Mouse (Mus musculus) liver, embryonic 16.5 days (tissue): ENCODE results near the gene Lrrc71. TPM values are rescaled to one million over a fixed set of nuclear protein-coding genes. Genes with fewer than 3 reads are reported as not detected.

ENCODE experiments used
- ATAC-seq: fragments of 200-750 bp; cut with Nextera tagmentation; 2 replicates; pipeline ENCODE4 v1.8.0; 2017; ENCODE audit warnings: low read depth, mild to moderate bottlenecking, moderate number of reproducible peaks, moderate library complexity
- H3K27ac ChIP-seq: fragments of 300-500 bp; sonication (generic); 2 replicates; pipeline ENCODE4 v1.5.1; 2014; ENCODE audit warnings: mild to moderate bottlenecking, low read length
- H3K27me3 ChIP-seq: fragments of 300-500 bp; sonication (generic); 2 replicates; pipeline ENCODE4 v1.6.1; 2014; ENCODE audit warnings: low read depth, low read length, mixed read lengths; ENCODE audit not compliant: control insufficient read depth, insufficient read depth
- H3K36me3 ChIP-seq: fragments of 300-500 bp; sonication (generic); 2 replicates; pipeline ENCODE4 v1.6.1; 2014; ENCODE audit warnings: mild to moderate bottlenecking; ENCODE audit not compliant: control insufficient read depth, insufficient read depth
- H3K4me1 ChIP-seq: fragments of 300-500 bp; sonication (generic); 2 replicates; pipeline ENCODE4 v1.6.1; 2014; ENCODE audit warnings: low read depth, low read length, mixed read lengths; ENCODE audit not compliant: control insufficient read depth
- H3K4me2 ChIP-seq: fragments of 300-500 bp; sonication (generic); 2 replicates; pipeline ENCODE4 v1.6.1; 2014; ENCODE audit warnings: low read depth, low read length, mixed read lengths
- H3K4me3 ChIP-seq: fragments of 300-500 bp; sonication (generic); 2 replicates; pipeline ENCODE4 v1.5.1; 2014; ENCODE audit warnings: low read depth, mild to moderate bottlenecking, low read length
- H3K9ac ChIP-seq: fragments of 300-500 bp; sonication (generic); 2 replicates; pipeline ENCODE4 v1.6.1; 2014; ENCODE audit warnings: low read depth, low read length
- H3K9me3 ChIP-seq: fragments of 300-500 bp; sonication (generic); replicated peaks from 2 replicates; pipeline ENCODE4 v1.6.1; 2016; ENCODE audit warnings: low read length; ENCODE audit not compliant: control insufficient read depth
- WGBS: fragments of 180-500 bp; shearing (Covaris S2); extraction: QIAGEN DNeasy Blood & Tissue Kit; methylation state at CpG from one replicate; pipeline ENCODE4 v1.1.7; 2014; ENCODE audit not compliant: insufficient replicate concordance; 5-methylcytosine and 5-hydroxymethylcytosine counted together
- polyA plus RNA-seq: library from polyadenylated mRNA; unstranded; fragments of >200 nt; fragmentation: Nextera tagmentation; extraction: Ambion mirVana; gene quantifications from 2 replicates; pipeline ENCODE4 v1.2.1, GENCODE M21; 2015

The Lrrc71 gene
- polyA plus RNA-seq, 1 experiment from 2014 or later, result 0.18 TPM

DNA sequence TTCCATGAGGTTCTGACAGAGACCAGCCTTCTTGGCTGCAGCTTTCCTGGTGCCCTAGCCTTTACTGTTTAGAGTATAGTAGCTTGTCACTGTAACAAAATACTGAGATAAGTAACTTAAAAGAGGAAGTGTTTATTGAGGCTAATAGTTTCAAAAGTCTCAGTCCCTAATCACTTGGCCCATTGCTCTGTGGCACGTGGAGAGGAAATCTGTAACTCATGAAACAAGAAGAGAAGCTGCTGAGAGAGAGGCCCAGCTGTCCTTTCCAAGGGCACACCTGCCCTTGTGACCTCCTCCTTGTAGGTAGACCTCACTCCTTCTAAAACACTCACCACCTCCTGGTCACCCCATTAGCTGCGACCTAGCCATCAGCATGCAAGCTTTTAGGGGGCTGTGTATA, 29.9 kb downstream of the Lrrc71 start:
- no peaks in the 10 kb centered on the region for H3K27me3 ChIP-seq
- no peak for ATAC-seq

More for the DNA sequence above, 29.9 kb downstream of the Lrrc71 start:
- Histone ChIP-seq H3K9me3 (no peaks in the 10 kb centered on the region), H3K4me3 (no peak overlapping the region), H3K27ac (no peak overlapping the region), H3K4me1 (no peaks in the 10 kb centered on the region), H3K9ac (no peak overlapping the region), H3K36me3 (no peaks in the 10 kb centered on the region), H3K4me2 (no peak overlapping the region)
- WGBS, result 44% methylated on average over 2 of the region's 2 CpGs

Other genes with a start within 250 kb of the Lrrc71 start
- gene Etv3, start 223.2 kb downstream of the Lrrc71 start, polyA plus RNA-seq, result 3.6 and 3.7 TPM in 2 replicates
- gene Arhgef11, start 131.1 kb downstream of the Lrrc71 start, polyA plus RNA-seq, result 3.2 and 3.8 TPM in 2 replicates
- 0.16 and 0.18 TPM in 2 replicates for gene Ntrk1, start 46.5 kb upstream of the Lrrc71 start, polyA plus RNA-seq
- gene Insrr, start 48.3 kb upstream of the Lrrc71 start, polyA plus RNA-seq, result 0.01 TPM in 1 of 2 replicates, not detected in the other
- 6.0 and 6.5 TPM in 2 replicates for gene Pear1, start 75.7 kb upstream of the Lrrc71 start, polyA plus RNA-seq
- 0.29 and 0.37 TPM in 2 replicates for gene Sh2d2a, start 98.1 kb upstream of the Lrrc71 start, polyA plus RNA-seq
- gene Prcc, start 137.0 kb upstream of the Lrrc71 start, polyA plus RNA-seq, result 4.1 and 4.7 TPM in 2 replicates
- 53.6 and 57.1 TPM in 2 replicates for gene Hdgf, start 157.7 kb upstream of the Lrrc71 start, polyA plus RNA-seq
- 35.1 and 35.8 TPM in 2 replicates for gene Mrpl24, start 170.9 kb upstream of the Lrrc71 start, polyA plus RNA-seq
- gene Isg20l2, start 181.7 kb upstream of the Lrrc71 start, polyA plus RNA-seq, result 17.2 and 17.5 TPM in 2 replicates
- gene Rrnad1, start 182.1 kb upstream of the Lrrc71 start, polyA plus RNA-seq, result 5.2 and 5.7 TPM in 2 replicates
- 0.09 and 0.25 TPM in 2 replicates for gene Crabp2, start 200.0 kb upstream of the Lrrc71 start, polyA plus RNA-seq
- gene Nes, start 222.5 kb upstream of the Lrrc71 start, polyA plus RNA-seq, result 1.2 and 1.4 TPM in 2 replicates